Mouse (Mus musculus) erythroblast, embryonic 14.5 days (primary cell): ENCODE measurements at regions not wholly inside any gene's neighbourhood (a gene's known extent, or its start where the extent isn't known, plus 50 kb on each side); places are given as distances from the start of the nearest gene placed in this dataset.

Experiments used
- GATA1 ChIP-seq: IDR thresholded peaks from 2 replicates; pipeline ENCODE4 v1.6.1; 2012; ENCODE audit warnings: low read length, inconsistent platforms, mixed read lengths
- TAL1 ChIP-seq: IDR thresholded peaks from 3 replicates; pipeline ENCODE4 v1.6.1; 2012; ENCODE audit warnings: low read length, inconsistent platforms, mixed read lengths

DNA sequence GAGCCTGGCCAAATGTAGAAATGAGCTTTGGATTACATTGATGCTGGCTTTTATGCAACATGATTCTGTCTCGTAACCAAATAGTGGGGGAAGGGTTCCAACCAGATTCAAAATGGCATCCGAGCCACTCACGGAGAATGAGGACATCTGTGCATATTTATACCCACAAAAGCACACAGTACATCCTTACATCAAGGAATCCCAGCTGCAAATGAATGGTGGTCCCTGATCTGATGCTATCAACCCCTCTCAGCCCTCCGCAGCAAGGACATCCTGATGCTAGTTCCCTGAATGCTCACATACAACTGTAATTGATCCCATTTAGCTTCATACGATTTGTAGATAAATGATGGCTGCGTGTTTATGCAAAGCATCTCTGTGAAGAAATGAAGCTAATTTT lies 215.9 kb downstream of the Samd5 start:
- no peak for TF ChIP-seq TAL1
- TF ChIP-seq GATA1: no peak
